Mouse (Mus musculus) cortical plate, adult 2 months (tissue): ENCODE measurements around the gene Cd300lf. TPM values are rescaled to one million over a fixed set of nuclear protein-coding genes. Genes with fewer than 3 reads are reported as not detected.
A peak's percentile ranks its signal among the peaks of the same experiment; 100 is the strongest.

Source experiments
- H3K27ac ChIP-seq: fragments of 200-500 bp; 2 replicates; pipeline ENCODE4 v1.5.1; 2012; ENCODE audit warnings: low read length, control low read depth, inconsistent platforms; ENCODE audit not compliant: insufficient read depth
- H3K4me1 ChIP-seq: fragments of 200-500 bp; 2 replicates; pipeline ENCODE4 v1.6.1; 2011; ENCODE audit warnings: low read length; ENCODE audit not compliant: control insufficient read depth, insufficient read depth
- H3K4me3 ChIP-seq: fragments of 200-500 bp; 2 replicates; pipeline ENCODE4 v1.5.1; 2011; ENCODE audit warnings: mild to moderate bottlenecking, low read length, control low read depth; ENCODE audit not compliant: insufficient read depth
- CTCF ChIP-seq: fragments of 200-500 bp; IDR thresholded peaks from 2 replicates; pipeline ENCODE4 v1.5.1; 2011; ENCODE audit warnings: mild to moderate bottlenecking, control low read depth, low read length; ENCODE audit not compliant: insufficient read depth; ENCODE audit errors: extremely low read depth
- POLR2A ChIP-seq: fragments of 200-500 bp; IDR thresholded peaks from 2 replicates; pipeline ENCODE4 v1.6.1; 2011; ENCODE audit warnings: mild to moderate bottlenecking, low read length, control low read depth; ENCODE audit not compliant: insufficient read depth; ENCODE audit errors: extremely low read depth
- polyA plus RNA-seq: library from polyadenylated mRNA; depleted of rRNA; stranded (reverse); fragments of >200 nt; gene quantifications from 2 replicates; pipeline ENCODE4 v1.2.3, GENCODE M21; 2012; rRNA removed

Cd300lf gene
- polyA plus RNA-seq = 0.08 TPM in 2 replicates

GRCm38 (mm10) chr11:115133800-115134199 lies at the start of gene Cd300lf:
Gene Cd300lf, minus strand, starts transcription at chr11:115133992.
- TF ChIP-seq POLR2A (no peak), CTCF (no peak)
- H3K4me3 ChIP-seq = no peak within 1 kb of the TSS

DNA sequence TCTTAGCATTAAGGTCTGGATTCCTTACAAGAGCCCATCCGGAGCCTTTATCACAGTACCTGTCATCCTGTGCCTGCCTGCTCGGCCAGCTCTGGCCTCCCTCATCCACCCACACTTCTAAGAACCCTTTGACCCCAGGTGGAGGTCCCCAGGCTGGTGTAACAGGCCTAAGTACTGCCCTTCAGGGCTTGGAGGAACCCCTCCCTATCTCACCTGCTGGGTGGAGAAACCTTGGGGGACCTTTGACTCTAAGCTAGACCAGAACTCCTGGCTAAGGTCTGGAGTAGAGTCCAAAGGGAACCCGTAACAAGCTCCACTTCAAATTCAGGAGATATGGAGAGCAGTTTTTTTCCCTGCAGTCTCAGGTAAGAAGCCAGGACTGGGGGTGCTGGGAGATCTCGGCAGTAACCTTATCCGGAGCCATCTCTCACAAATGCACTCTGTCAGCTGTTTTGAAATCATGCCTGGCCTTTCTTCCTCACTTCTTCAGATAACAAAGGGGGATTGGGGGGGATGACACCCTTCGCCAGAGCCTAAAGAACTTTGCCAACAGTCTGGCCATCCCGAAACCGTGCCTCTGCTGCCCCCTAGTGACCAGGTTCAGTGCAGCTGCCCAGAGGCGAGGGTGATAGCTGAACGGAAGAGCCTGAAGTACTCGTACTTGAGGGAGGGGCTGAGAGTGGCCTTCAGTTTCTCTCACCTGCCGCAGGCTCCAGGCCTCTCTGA lies 48.3 kb upstream of the Cd300lf start:
- Histone ChIP-seq H3K4me1 (peaks cover 3% of the 10 kb centered on the region), H3K4me3 (no peak overlapping the region), H3K27ac (no peak overlapping the region)
- TF ChIP-seq POLR2A (no peak), CTCF (peak; percentile 90)

More at GRCm38 (mm10) chr11:115133800-115134199, at the start of gene Cd300lf:
- no peak within 1 kb of the TSS for H3K27ac ChIP-seq
- H3K4me1 ChIP-seq = no peaks in the 10 kb centered on the region

GRCm38 (mm10) chr11:115179881-115180280 lies 46.1 kb upstream of the Cd300lf start:
- no peak overlapping the region for H3K27ac ChIP-seq
- no peaks in the 10 kb centered on the region for H3K4me1 ChIP-seq
- no peak overlapping the region for H3K4me3 ChIP-seq
- no peak for TF ChIP-seq POLR2A
- TF ChIP-seq CTCF = no peak

GRCm38 (mm10) chr11:115179191-115179590 lies 45.4 kb upstream of the Cd300lf start:
- Histone ChIP-seq H3K4me3 (no peak overlapping the region), H3K27ac (no peak overlapping the region), H3K4me1 (no peaks in the 10 kb centered on the region)
- TF ChIP-seq CTCF (no peak), POLR2A (no peak)

DNA sequence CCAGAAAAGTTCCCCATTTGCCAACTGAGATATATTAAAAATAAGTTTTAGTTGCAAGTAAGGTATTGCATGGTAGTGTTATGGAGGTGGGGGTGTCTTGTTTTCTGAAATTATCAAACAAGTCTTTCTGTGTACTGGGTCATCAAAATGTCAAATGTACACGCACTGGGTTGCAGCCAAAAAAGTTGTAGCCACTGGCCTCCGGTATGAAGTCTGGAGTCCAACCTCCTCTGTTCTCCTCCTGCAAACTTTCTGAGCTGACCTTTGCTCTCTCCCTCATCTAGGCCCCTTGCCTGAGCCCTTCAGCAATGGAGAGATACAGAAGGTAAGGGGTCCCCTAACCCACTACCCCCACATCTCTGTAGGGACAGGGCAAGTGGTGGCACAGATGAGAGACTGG lies 45.0 kb upstream of the Cd300lf start:
- TF ChIP-seq CTCF (no peak), POLR2A (no peak)
- H3K27ac ChIP-seq = no peak overlapping the region
- H3K4me1 ChIP-seq = no peaks in the 10 kb centered on the region

DNA sequence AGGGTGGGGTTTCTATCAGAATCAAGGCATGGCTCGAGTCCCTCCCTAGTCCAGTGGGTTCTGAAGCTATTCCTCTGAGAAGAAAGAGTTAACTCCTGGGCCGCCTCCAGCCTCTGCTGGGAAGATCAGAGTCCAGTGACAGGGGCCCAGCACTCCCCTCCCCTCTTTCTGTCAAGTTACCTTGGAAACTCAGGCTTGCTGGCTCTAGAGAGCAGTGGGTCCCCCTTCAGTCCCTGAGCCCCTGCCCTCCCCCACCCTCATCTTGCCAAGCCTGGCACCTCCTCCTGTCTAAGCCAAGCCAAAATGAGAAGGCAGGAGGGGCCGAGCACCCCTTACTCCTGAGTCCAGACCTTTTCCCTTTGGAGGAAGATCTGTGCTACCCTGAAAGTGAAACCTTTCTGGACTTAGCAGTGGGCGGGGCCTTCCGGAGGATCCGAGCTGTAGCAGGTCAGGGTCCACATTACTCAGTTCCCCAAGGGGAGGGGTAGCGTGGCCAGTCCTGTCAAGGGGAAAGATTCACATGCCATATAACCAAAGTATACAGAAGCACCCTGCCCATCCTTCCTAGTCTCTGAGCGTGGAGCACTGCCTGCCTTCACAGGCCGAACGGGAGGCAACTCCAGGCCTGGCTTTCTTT lies 43.9 kb upstream of the Cd300lf start:
- Histone ChIP-seq H3K27ac (no peak overlapping the region), H3K4me3 (no peak overlapping the region), H3K4me1 (no peaks in the 10 kb centered on the region)
- TF ChIP-seq POLR2A = no peak
- TF ChIP-seq CTCF = no peak

More for the DNA sequence above, 45.0 kb upstream of the Cd300lf start:
- H3K4me3 ChIP-seq = no peak overlapping the region

DNA sequence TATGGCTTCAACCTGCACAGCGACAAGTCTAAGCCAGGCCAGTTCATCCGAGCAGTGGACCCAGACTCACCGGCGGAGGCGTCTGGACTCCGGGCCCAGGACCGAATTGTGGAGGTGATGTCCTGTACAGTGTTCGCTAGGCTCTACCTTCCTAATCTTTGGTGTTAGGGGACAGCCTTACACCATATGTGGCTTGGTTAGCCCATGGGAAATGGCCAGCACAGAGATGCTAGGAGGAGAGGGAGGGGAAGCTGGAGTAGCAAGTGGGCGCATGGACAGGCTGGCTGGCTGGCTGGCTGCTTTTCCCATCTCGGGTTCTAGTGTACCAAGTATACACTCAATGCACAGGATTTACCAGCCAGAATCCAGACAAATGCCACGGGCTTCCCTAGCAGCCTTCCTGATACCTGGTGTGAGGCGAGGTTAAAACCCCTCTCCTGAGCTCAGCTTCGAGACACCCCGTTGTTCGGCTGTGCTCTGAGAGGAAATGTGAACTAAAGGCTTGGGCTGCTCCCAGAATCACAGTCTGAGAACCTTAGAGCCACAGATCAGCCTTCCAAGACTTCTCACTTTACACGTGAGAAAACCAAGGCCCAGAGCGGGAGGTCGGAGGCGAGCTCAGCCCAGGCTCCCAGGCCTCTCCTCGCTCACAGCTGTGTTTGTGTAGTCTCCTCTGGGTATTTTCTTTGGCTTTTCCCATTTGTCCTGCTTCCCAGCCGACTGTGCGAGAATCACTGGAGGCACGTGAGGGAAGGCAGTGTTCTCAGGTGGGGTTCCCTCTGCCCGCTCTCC lies 42.8 kb upstream of the Cd300lf start:
- Histone ChIP-seq H3K27ac (no peak overlapping the region), H3K4me1 (no peaks in the 10 kb centered on the region), H3K4me3 (no peak overlapping the region)
- TF ChIP-seq CTCF (no peak), POLR2A (no peak)

DNA sequence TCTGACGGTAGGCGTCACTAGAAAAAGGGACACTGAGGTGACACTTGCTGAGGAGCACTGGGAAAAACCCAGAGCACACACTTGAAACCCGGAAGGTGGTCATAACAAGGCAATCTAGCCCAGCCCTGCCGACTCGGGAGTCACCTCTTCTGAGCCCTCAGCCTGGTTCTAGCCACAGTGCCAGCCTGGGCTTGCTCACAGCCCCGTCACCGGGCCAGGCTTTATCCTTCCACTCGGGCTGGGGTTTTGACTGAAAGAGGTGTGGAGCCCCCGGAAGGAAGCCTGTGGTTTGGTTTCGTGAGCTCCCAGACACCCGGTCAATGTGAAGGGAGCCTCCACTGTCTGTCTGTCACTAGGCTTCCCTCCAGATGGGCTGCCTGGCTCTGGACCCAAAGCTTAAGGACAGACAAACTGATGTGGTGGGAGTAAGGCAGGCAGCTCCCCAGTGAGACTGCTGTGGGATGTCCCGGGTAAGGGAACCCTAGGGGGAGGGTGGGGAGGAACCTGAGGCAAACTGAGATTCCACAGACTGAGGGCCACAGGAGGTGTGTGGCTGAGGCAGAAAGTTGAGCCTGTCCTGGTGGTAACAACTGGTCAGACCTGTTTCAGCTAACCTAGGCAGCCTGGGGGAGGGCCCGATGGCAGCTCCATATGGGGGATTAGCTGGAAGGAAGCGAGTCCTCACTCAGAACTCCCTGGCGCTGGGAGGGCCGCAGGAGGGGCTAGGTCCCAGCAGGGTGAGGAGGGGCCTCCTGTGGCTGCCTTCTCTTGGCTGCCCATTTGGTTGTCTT lies 40.0 kb upstream of the Cd300lf start:
- H3K4me1 ChIP-seq = no peaks in the 10 kb centered on the region
- no peak for TF ChIP-seq CTCF
- TF ChIP-seq POLR2A = no peak
- no peak overlapping the region for H3K27ac ChIP-seq
- H3K4me3 ChIP-seq = no peak overlapping the region

- no peak for TF ChIP-seq CTCF
- TF ChIP-seq POLR2A = no peak
- Histone ChIP-seq H3K4me1 (no peaks in the 10 kb centered on the region), H3K4me3 (no peak overlapping the region), H3K27ac (no peak overlapping the region)
Observed at GRCm38 (mm10) chr11:115172825-115173287, 39.1 kb upstream of the Cd300lf start.
